Mouse (Mus musculus): ENCODE measurements around the gene Il6st. TPM values are rescaled to one million over a fixed set of nuclear protein-coding genes. Genes with fewer than 3 reads are reported as not detected.

Il6st gene
- polyA plus RNA-seq, 1 experiment from 2014 or later: 37.8 TPM

DNA sequence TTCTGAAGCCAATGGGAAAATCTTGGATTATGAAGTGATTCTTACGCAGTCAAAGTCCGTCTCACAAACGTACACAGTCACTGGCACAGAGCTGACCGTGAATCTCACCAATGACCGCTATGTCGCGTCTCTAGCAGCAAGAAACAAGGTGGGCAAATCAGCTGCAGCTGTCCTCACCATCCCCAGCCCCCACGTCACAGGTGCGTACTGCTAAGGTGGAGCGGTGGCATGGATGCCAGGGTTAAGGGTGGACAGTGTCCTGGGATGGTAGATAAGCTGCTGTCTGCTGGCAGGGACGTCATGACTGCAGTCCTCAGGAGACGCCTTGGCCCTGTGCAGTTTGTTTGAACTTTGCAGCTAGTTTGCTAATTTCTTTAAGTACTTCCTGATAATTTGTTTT lies 30.7 kb downstream of the Il6st start:
- Histone ChIP-seq H3K9ac (no peak overlapping the region), H3K4me2 (replicated peaks) (no peak overlapping the region), H3K27ac (no peak overlapping the region), H3K4me3 (replicated peaks) (no peak overlapping the region), H3K27me3 (replicated peaks) (no peaks in the 10 kb centered on the region), H3K9me3 (no peaks in the 10 kb centered on the region), H3K36me3 (peaks cover 19% of the 10 kb centered on the region), H3K4me1 (replicated peaks) (no peaks in the 10 kb centered on the region)
- WGBS: 89% methylated on average over 12 of the region's 12 CpGs
- ATAC-seq: no peak

DNA sequence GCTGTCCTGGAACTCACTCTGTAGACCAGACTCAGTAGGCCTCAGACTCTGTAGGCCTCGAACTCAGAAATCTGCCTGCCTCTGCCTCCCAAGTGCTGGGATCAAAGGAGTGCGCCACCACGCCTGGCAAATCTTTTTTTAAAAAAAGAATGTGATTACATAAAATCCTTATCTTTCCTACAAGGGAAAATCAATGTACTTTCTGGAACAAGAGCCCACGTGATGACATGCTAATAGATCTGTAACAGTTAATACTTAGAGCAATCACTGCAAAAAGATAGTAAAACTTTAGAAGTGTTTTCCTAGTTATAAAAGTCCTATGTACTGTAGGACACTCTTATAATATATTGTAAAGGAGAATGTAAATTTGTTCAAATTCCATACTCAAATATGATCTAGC lies 36.2 kb downstream of the Il6st start:
- H3K4me3 ChIP-seq (replicated peaks): no peak overlapping the region
- H3K9ac ChIP-seq: no peak overlapping the region
- no peaks in the 10 kb centered on the region for H3K4me1 ChIP-seq (replicated peaks)
- H3K27me3 ChIP-seq (replicated peaks): no peaks in the 10 kb centered on the region
- peaks cover 26% of the 10 kb centered on the region for H3K36me3 ChIP-seq
- 85% methylated on average over 4 of the region's 4 CpGs for WGBS
- no peak for ATAC-seq
- H3K27ac ChIP-seq: no peak overlapping the region
- H3K4me2 ChIP-seq (replicated peaks): no peak overlapping the region
- H3K9me3 ChIP-seq: no peaks in the 10 kb centered on the region

DNA sequence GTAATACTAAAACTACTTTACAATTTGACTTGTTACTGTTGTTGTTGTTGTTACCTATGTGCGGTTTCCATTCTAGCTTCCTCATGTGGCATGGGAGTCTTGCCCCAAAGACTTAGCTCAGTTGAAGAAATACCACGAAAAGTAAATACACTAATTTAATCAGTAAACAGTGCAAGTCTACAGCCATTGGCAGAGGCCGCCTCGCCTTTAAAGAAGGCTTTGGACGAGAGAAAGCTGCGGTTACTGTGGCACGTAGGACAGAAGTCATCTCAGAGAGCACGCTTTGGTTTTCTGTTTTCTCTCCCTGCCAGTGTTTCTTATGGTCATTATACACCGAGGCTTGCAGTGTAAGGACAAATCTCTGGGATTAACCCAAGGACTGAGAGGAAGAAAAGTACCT lies 36.6 kb downstream of the Il6st start:
- Histone ChIP-seq H3K4me3 (replicated peaks) (no peak overlapping the region), H3K27me3 (replicated peaks) (no peaks in the 10 kb centered on the region), H3K36me3 (peaks cover 29% of the 10 kb centered on the region), H3K9me3 (no peaks in the 10 kb centered on the region), H3K27ac (no peak overlapping the region), H3K4me2 (replicated peaks) (no peak overlapping the region), H3K9ac (no peak overlapping the region), H3K4me1 (replicated peaks) (no peaks in the 10 kb centered on the region)
- ATAC-seq: no peak
- WGBS: 73% methylated on average over 9 of the region's 9 CpGs

DNA sequence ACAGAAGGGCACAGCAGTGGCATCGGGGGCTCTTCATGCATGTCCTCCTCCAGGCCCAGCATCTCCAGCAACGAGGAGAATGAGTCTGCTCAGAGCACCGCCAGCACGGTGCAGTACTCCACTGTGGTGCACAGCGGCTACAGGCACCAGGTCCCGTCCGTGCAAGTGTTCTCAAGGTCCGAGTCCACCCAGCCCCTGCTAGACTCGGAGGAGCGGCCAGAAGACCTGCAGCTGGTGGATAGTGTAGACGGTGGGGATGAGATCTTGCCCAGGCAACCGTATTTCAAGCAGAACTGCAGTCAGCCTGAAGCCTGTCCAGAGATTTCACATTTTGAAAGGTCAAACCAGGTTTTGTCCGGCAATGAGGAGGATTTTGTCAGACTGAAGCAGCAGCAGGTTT lies 40.0 kb downstream of the Il6st start:
- Histone ChIP-seq H3K36me3 (peaks cover 25% of the 10 kb centered on the region), H3K9me3 (no peaks in the 10 kb centered on the region), H3K27me3 (replicated peaks) (no peaks in the 10 kb centered on the region), H3K4me3 (replicated peaks) (no peak overlapping the region), H3K4me1 (replicated peaks) (no peaks in the 10 kb centered on the region), H3K9ac (no peak overlapping the region), H3K4me2 (replicated peaks) (no peak overlapping the region), H3K27ac (no peak overlapping the region)
- 92% methylated on average over 13 of the region's 13 CpGs for WGBS
- no peak for ATAC-seq

DNA sequence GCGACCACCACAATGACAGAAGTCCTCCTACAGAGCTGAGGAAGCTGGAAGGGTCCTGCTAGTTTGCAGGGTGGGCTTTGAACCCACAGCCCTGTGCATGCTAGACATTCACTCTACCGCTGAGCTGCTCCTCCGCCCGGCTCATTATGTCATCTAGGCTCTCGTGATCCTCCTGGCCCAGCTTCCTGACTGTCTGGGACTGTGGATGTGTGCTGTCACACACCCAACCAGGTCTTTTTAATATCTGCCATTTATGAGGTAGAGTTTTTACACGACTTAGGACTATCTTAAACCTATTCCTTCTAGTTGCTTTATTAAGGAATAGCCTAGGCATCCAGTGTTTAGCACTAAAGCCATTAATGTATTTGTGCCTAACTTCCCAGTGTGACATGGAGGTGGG lies 41.6 kb downstream of the Il6st start:
- Histone ChIP-seq H3K27ac (no peak overlapping the region), H3K4me1 (replicated peaks) (no peaks in the 10 kb centered on the region), H3K9me3 (no peaks in the 10 kb centered on the region), H3K36me3 (peaks cover 19% of the 10 kb centered on the region), H3K4me3 (replicated peaks) (no peak overlapping the region), H3K9ac (no peak overlapping the region), H3K4me2 (replicated peaks) (no peak overlapping the region), H3K27me3 (replicated peaks) (no peaks in the 10 kb centered on the region)
- WGBS: 89% methylated on average over 6 of the region's 6 CpGs
- no peak for ATAC-seq

DNA sequence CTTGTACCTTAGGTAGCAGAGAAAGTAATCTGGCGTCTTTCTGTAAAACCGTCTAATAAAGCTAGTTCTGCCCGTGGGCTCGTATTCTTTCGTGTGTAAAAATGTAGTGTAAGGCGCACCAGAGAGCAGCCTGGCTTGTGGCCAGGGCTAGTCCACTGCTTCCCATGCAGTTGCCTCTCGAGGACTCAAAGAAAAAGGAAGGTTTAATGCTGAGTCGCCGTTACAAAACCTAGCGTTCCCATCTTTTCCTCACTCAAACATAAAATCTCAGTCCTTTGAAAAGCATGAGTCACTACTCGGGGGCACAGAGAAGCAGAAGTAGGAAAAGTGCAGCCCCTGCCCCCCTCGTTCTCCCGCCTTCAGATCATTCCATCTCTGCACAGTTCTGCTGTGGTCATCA lies 42.9 kb downstream of the Il6st start:
- H3K4me2 ChIP-seq (replicated peaks): no peak overlapping the region
- peaks cover 17% of the 10 kb centered on the region for H3K36me3 ChIP-seq
- H3K9ac ChIP-seq: no peak overlapping the region
- H3K27me3 ChIP-seq (replicated peaks): no peaks in the 10 kb centered on the region
- no peaks in the 10 kb centered on the region for H3K9me3 ChIP-seq
- H3K4me3 ChIP-seq (replicated peaks): no peak overlapping the region
- no peak overlapping the region for H3K27ac ChIP-seq
- H3K4me1 ChIP-seq (replicated peaks): no peaks in the 10 kb centered on the region
- ATAC-seq: no peak
- 85% methylated on average over 13 of the region's 13 CpGs for WGBS

DNA sequence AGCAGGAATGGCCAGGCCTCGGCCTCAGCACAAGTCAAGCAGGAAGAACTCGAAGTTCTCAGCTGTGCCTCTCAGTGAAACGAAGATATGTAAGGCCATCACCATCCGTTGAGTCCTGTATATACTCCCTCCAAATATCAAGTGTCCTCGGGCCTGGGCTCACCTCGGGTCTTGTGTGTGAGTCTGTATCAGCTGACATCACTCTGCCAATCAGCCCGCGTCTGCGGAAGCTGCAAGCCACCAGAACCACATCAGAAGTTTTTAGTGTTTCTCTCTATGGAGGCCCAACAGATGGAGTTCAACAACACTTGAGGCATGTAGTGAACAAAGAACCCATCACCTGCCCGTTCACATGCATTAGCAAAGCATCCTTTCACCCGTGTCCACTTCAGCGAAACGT lies 43.8 kb downstream of the Il6st start:
- no peaks in the 10 kb centered on the region for H3K9me3 ChIP-seq
- WGBS: 85% methylated on average over 13 of the region's 13 CpGs
- H3K4me3 ChIP-seq (replicated peaks): no peak overlapping the region
- ATAC-seq: no peak
- no peak overlapping the region for H3K4me2 ChIP-seq (replicated peaks)
- H3K27ac ChIP-seq: no peak overlapping the region
- H3K9ac ChIP-seq: no peak overlapping the region
- H3K36me3 ChIP-seq: peaks cover 17% of the 10 kb centered on the region
- no peaks in the 10 kb centered on the region for H3K4me1 ChIP-seq (replicated peaks)
- H3K27me3 ChIP-seq (replicated peaks): no peaks in the 10 kb centered on the region

DNA sequence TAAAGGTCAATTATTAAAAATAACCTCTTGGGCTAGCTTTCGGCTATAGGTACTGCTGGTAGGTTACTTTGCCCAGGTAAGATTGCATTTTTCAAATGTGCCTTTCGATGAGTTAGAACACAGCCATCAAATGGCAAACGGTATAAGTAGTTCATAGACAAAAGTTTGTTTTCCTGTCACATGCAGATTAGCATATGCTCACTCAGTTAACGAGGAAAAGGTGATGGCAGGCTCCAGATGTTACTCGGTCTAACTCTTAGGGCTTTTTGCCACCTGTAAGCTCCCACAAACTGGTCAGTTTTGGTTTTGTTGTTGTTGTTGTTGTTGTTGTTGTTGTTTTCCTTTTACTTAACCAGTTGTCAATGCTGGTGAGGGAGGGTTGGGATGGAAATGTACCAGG lies 44.6 kb downstream of the Il6st start:
- Histone ChIP-seq H3K4me2 (replicated peaks) (no peak overlapping the region), H3K9me3 (no peaks in the 10 kb centered on the region), H3K27me3 (replicated peaks) (no peaks in the 10 kb centered on the region), H3K36me3 (peaks cover 15% of the 10 kb centered on the region), H3K27ac (no peak overlapping the region), H3K4me1 (replicated peaks) (no peaks in the 10 kb centered on the region), H3K9ac (no peak overlapping the region), H3K4me3 (replicated peaks) (no peak overlapping the region)
- ATAC-seq: no peak
- 89% methylated on average over 5 of the region's 5 CpGs for WGBS

DNA sequence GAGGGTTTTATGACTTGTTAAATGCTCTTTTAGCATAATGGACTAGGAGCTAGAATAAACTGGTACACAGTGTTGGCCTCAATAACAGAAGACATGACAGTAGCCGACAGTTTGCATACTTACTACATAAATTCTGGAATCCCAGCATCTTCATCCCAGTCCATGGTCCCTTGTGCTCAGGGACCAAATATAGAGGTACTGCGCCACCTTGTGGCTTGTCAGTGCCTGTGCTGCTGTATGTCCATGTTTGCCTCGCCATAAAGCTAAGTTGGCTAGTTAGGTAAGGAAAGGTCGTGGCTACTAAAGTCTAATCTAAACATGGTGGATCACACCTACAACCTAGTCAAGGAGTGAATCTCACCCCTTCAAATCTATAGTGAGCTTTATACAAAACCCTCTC lies 45.6 kb downstream of the Il6st start:
- Histone ChIP-seq H3K36me3 (peaks cover 6% of the 10 kb centered on the region), H3K9me3 (no peaks in the 10 kb centered on the region), H3K4me1 (replicated peaks) (no peaks in the 10 kb centered on the region), H3K27me3 (replicated peaks) (no peaks in the 10 kb centered on the region), H3K4me3 (replicated peaks) (no peak overlapping the region), H3K27ac (no peak overlapping the region), H3K9ac (no peak overlapping the region), H3K4me2 (replicated peaks) (no peak overlapping the region)
- WGBS: 23% methylated on average over 4 of the region's 4 CpGs
- peak; percentile 62 for ATAC-seq

DNA sequence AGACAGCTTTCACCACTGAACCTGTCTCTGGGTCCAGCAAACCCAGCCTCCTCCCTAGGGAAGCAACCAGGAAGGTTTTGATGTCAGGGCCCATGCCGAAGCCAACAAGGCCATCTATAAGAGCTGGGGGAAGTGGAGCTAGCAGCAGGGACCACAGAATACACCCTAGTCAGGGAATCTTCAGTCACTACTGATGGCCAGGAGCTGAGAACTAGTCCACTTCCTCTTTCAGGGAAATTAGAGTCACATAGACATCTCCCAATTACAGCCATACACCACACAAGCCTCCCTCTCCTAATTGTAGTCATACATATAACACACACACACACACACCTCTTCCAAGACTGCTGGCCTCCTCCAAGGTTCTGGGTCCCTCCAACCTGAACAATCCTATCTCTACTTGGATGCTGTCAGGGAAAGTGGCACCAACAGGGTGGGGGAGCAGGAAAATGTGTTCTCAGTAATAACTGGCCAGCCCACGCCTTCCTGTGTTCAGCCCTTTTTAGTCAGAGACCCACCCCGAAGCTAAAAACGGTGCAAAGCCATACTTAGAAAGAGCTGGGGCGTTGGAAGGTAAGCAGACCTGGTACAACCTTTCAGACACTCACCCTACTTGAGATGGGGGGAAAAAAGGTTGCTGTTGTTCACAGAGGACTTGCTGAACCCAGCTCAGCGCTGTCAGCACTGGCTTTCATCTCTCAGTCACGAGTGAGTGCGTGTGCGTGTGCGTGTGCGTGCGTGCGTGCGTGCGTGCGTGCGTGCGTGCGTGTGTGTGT lies 46.8 kb downstream of the Il6st start:
- Histone ChIP-seq H3K27me3 (replicated peaks) (no peaks in the 10 kb centered on the region), H3K27ac (no peak overlapping the region), H3K36me3 (peaks cover 1% of the 10 kb centered on the region), H3K4me3 (replicated peaks) (no peak overlapping the region), H3K4me2 (replicated peaks) (no peak overlapping the region), H3K9me3 (no peaks in the 10 kb centered on the region), H3K4me1 (replicated peaks) (no peaks in the 10 kb centered on the region), H3K9ac (no peak overlapping the region)
- WGBS: 89% methylated on average over 19 of the region's 19 CpGs
- no peak for ATAC-seq

DNA sequence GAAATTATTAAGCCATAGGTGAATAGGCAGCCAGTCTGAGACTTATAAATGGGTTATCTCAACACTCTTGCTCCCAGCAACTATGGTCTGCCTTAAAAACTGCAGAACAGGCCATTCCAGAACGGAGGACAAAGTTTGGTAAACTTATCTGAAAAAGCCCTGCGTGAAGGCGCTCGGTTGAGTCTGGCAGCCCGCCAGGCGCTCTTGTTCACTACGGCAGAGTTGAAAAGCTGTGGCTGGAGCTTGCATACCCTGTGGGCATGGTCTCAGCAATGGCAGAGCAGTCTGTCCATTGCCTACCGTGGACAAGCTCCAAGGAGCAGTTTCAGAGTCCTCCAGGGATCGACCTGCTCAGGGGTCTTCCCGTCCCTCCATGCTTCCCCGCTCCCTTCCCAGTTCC lies 47.4 kb downstream of the Il6st start:
- no peak overlapping the region for H3K9ac ChIP-seq
- no peak overlapping the region for H3K27ac ChIP-seq
- no peak for ATAC-seq
- H3K27me3 ChIP-seq (replicated peaks): no peaks in the 10 kb centered on the region
- no peaks in the 10 kb centered on the region for H3K9me3 ChIP-seq
- no peak overlapping the region for H3K4me2 ChIP-seq (replicated peaks)
- no peaks in the 10 kb centered on the region for H3K4me1 ChIP-seq (replicated peaks)
- no peak overlapping the region for H3K4me3 ChIP-seq (replicated peaks)
- WGBS: 69% methylated on average over 11 of the region's 11 CpGs
- H3K36me3 ChIP-seq: no peaks in the 10 kb centered on the region

DNA sequence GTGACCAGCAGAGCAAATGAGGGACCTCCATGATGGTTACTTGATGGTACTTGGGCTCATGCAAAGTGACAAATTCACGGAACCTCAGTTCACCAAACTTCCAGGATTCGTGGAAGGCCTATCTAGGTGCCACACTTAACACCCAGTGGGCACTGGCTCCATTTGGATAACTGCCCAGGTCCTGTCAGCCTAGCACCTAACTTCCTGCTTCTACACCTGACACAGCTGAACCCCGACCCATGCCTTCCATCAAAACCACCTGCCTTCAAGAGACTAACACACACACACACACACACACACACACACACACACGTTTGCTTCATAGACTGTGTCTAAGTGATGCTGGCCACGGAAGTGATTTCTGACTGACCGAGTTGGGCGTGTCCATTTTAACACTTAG lies 47.9 kb downstream of the Il6st start:
- H3K27ac ChIP-seq: no peak overlapping the region
- H3K9ac ChIP-seq: no peak overlapping the region
- no peaks in the 10 kb centered on the region for H3K27me3 ChIP-seq (replicated peaks)
- 92% methylated on average over 7 of the region's 7 CpGs for WGBS
- no peaks in the 10 kb centered on the region for H3K4me1 ChIP-seq (replicated peaks)
- ATAC-seq: no peak
- no peak overlapping the region for H3K4me2 ChIP-seq (replicated peaks)
- no peaks in the 10 kb centered on the region for H3K36me3 ChIP-seq
- no peak overlapping the region for H3K4me3 ChIP-seq (replicated peaks)
- H3K9me3 ChIP-seq: no peaks in the 10 kb centered on the region

DNA sequence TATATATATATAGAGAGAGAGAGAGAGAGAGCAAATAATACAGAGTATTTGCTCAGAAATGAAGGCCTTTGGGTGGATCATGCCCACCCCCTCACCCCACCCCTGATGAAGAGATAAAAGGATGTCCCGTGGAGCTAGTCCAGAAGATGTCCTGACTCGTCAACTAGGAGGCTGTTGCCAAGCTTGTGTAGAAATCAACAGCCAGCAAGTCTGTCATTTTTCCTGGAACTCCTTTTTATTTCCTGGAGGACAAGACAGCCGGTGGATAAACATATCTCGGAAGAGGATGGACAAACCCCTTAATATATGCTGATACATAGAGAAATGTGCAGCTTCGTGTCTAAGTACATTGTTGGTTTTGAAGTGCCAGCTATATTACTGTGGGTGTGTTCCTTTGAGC lies 49.0 kb downstream of the Il6st start:
- Histone ChIP-seq H3K27ac (no peak overlapping the region), H3K27me3 (replicated peaks) (no peaks in the 10 kb centered on the region), H3K4me3 (replicated peaks) (no peak overlapping the region), H3K36me3 (no peaks in the 10 kb centered on the region), H3K9ac (no peak overlapping the region), H3K4me1 (replicated peaks) (no peaks in the 10 kb centered on the region), H3K9me3 (no peaks in the 10 kb centered on the region), H3K4me2 (replicated peaks) (no peak overlapping the region)
- ATAC-seq: no peak
- 64% methylated on average over 5 of the region's 5 CpGs for WGBS
